Mouse (Mus musculus): ENCODE measurements around the gene Dip2c. TPM values are rescaled to one million over a fixed set of nuclear protein-coding genes. Genes with fewer than 3 reads are reported as not detected.

Gene Dip2c
- total RNA-seq, 2 experiments from 2014 or later: 63.2 to 67.0 TPM

Other genes with a start within 250 kb of the Dip2c start
- 10 to 100 TPM; 85.3 to 85.8 TPM for gene Larp4b, start 182.6 kb upstream of the Dip2c start, total RNA-seq (2021)